Mouse (Mus musculus): ENCODE data around the gene Surf2. TPM values are rescaled to one million over a fixed set of nuclear protein-coding genes. Genes with fewer than 3 reads are reported as not detected.

Gene Surf2
- total and polyA plus RNA-seq, 3 experiments: 28.7 to 77.1 (median 43.9) TPM

DNA sequence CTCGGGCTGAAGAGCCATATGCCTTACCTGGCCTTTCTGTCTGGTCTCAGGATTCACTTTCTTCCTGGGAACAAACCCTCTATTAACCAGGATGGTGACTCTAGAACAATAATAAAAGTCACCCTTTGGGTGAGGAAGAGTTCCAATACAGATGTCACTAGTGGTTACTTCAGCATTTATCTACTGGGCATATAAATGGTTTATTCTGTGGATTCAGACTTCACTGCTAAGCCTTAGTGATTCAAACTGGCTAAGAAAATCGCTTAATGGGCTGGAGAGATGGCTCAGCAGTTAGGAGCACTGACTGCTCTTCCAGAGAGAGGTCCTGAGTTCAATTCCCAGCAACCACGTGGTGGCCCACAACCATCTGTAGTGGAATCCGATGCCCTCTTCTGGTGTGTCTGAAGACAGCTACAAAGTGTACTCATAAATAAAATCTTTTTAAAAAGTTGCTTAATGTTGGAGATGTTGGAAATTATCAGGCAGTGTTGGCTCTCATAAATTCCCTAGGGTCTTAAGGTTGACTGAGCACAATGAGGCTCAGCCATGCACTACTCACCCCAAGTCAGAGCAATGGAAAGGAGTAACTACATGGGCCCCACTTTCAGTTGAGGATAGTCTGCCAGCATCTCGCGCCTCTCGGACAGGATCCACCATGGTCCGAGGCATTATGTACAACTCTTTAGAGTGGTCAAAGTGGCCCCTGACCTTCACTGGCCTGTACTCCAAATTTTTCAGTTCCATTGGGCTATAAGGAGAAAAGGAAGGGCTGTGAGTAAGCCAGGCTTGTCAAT is 1.8 kb upstream of the Surf2 start:
- in situ Hi-C loops (cut with MboI; ENCODE audit: low pct_ligation_motif_present, low pct_unique_long_range_greater_than_20kb, low sequenced_read_pairs) (no loop called here), dilution Hi-C loops (cut with MboI; ENCODE audit: extremely low pct_ligation_motif_present, extremely low pct_unique_long_range_greater_than_20kb, low sequenced_read_pairs) (no loop called here)
- H3K79me2 ChIP-seq (replicated peaks; ENCODE audit: control insufficient read depth, extremely low read depth, insufficient read depth, poor library complexity, severe bottlenecking): peaks cover 77% of the 10 kb centered on the region
- peak; percentile 20; the same call in 1 of the 2 replicates for TF ChIP-seq NELFE (IDR thresholded peaks at IDR 0.05; ENCODE audit: low read depth, low read length)
- TF ChIP-seq PAX5 (IDR thresholded peaks at IDR 0.05; ENCODE audit: low read length): no peak
- no peak for TF ChIP-seq ZKSCAN1 (IDR thresholded peaks at IDR 0.05; ENCODE audit: borderline replicate concordance, low read depth, low read length)
- no peak for TF ChIP-seq USF1 (IDR thresholded peaks at IDR 0.05; ENCODE audit: low read depth, low read length)
- peak; percentile 96 for TF ChIP-seq POLR2AphosphoS2 (IDR thresholded peaks at IDR 0.05; ENCODE audit: low read depth, low read length)
- peak; percentile 37 for TF ChIP-seq POLR2A (IDR thresholded peaks at IDR 0.05; ENCODE audit: low read depth, low read length)
- no peak for TF ChIP-seq TBP (conservative IDR thresholded peaks at IDR 0.05; ENCODE audit: low read depth, low read length)
- no peak for TF ChIP-seq SMC3 (IDR thresholded peaks at IDR 0.05; ENCODE audit: low read depth, low read length)
- TF ChIP-seq CHD2 (IDR thresholded peaks at IDR 0.05; ENCODE audit: low read length): peak; percentile 68; the same call in 1 of the 2 replicates
- TF ChIP-seq MXI1 (IDR thresholded peaks at IDR 0.05; ENCODE audit: low read depth, low read length): peak; percentile 57
- TF ChIP-seq MAZ (IDR thresholded peaks at IDR 0.05; ENCODE audit: low read depth, low read length): no peak
- peak; percentile 81; the same call in 1 of the 2 replicates for TF ChIP-seq ZMIZ1 (IDR thresholded peaks at IDR 0.05; ENCODE audit: low read depth, low read length)
- TF ChIP-seq BHLHE40 (IDR thresholded peaks at IDR 0.05; ENCODE audit: low read depth, low read length): no peak
- TF ChIP-seq NRF1 (IDR thresholded peaks at IDR 0.05; ENCODE audit: low read depth, low read length): no peak
- 0 out of 2 replicates have a peak, but pooled peaks have one; percentile 18 for TF ChIP-seq MAFK (IDR thresholded peaks at IDR 0.05; ENCODE audit: insufficient replicate concordance, low read length)
- no peak for TF ChIP-seq RCOR1 (conservative IDR thresholded peaks at IDR 0.05; ENCODE audit: low read depth, low read length)
- no peak for TF ChIP-seq ELF1 (IDR thresholded peaks at IDR 0.05; ENCODE audit: low read depth, low read length)
- no peak for TF ChIP-seq UBTF (IDR thresholded peaks at IDR 0.05; ENCODE audit: low read depth, low read length)
- 0 out of 4 replicates have a peak, but pooled peaks of 1 of the 2 experiments have one; percentile 14 for TF ChIP-seq CTCF (conservative IDR thresholded peaks at IDR 0.05 in 1 of 2, IDR thresholded peaks at IDR 0.05 in 1 of 2; ENCODE audit: low read depth in 2 of 2, low read length in 2 of 2)
- TF ChIP-seq JUND (conservative IDR thresholded peaks at IDR 0.05; ENCODE audit: low read depth, low read length): no peak
- peak; percentile 86 for TF ChIP-seq MYC (IDR thresholded peaks at IDR 0.05; ENCODE audit: low read depth, low read length)
- TF ChIP-seq GABPA (IDR thresholded peaks at IDR 0.05; ENCODE audit: insufficient replicate concordance, low read depth, low read length): no peak
- TF ChIP-seq SIN3A (IDR thresholded peaks at IDR 0.05; ENCODE audit: low read length): peak; percentile 53; the same call in 1 of the 2 replicates
- no peak for TF ChIP-seq JUN (IDR thresholded peaks at IDR 0.05; ENCODE audit: insufficient read depth, low read depth, low read length)
- no peak for TF ChIP-seq TCF12 (IDR thresholded peaks at IDR 0.05; ENCODE audit: low read depth, low read length)
- TF ChIP-seq ZC3H11A (IDR thresholded peaks at IDR 0.05; ENCODE audit: low read depth, low read length): no peak
- no peak for TF ChIP-seq CHD1 (IDR thresholded peaks at IDR 0.05; ENCODE audit: low read depth, low read length)
- TF ChIP-seq HCFC1 (IDR thresholded peaks at IDR 0.05; ENCODE audit: low read depth, low read length): no peak
- TF ChIP-seq E2F4 (IDR thresholded peaks at IDR 0.05; ENCODE audit: insufficient replicate concordance, low read depth, low read length): no peak
- TF ChIP-seq IRF4 (IDR thresholded peaks at IDR 0.05; ENCODE audit: low read depth, low read length): no peak
- TF ChIP-seq MEF2A (IDR thresholded peaks at IDR 0.05; ENCODE audit: borderline replicate concordance, low read depth, low read length): 0 out of 2 replicates have a peak, but pooled peaks have one; percentile 15
- no peak for TF ChIP-seq USF2 (conservative IDR thresholded peaks at IDR 0.05; ENCODE audit: low read depth, low read length)
- TF ChIP-seq ZNF384 (IDR thresholded peaks at IDR 0.05; ENCODE audit: low read depth, low read length): no peak
- TF ChIP-seq MAX (IDR thresholded peaks at IDR 0.05; ENCODE audit: low read length): no peak; the same call in 1 of the 2 replicates
- TF ChIP-seq KAT2A (IDR thresholded peaks at IDR 0.05; ENCODE audit: insufficient replicate concordance, low read length): no peak
- TF ChIP-seq RAD21 (IDR thresholded peaks at IDR 0.05; ENCODE audit: low read depth, low read length): no peak
- TF ChIP-seq ETS1 (conservative IDR thresholded peaks at IDR 0.05; ENCODE audit: low read depth, low read length): no peak
- no peak for TF ChIP-seq EP300 (IDR thresholded peaks at IDR 0.05; ENCODE audit: low read length)
- H3K27me3 ChIP-seq (replicated peaks): no peaks in the 10 kb centered on the region
- H3K9me3 ChIP-seq (replicated peaks; ENCODE audit: low read length): no peaks in the 10 kb centered on the region
- DNase-seq (ENCODE audit: extremely low read depth): no peak
- H3K4me1 ChIP-seq (ENCODE audit: control insufficient read depth in 1 of 2, insufficient read depth in 2 of 2): peaks cover 17 to 54% of the 10 kb centered on the region in 2 experiments
- peak overlapping the region in 1 of 3 experiments; percentile 30 for H3K4me3 ChIP-seq (replicated peaks in 1 of 3; ENCODE audit: low read depth in 2 of 3, low read length in 2 of 3, poor library complexity in 1 of 3)
- no peak overlapping the region; the same call in 1 of the 2 replicates for H3K9ac ChIP-seq (ENCODE audit: insufficient read depth, low read depth)
- H3K36me3 ChIP-seq (replicated peaks in 1 of 2; ENCODE audit: control insufficient read depth in 1 of 2, insufficient read depth in 1 of 2, low read length in 1 of 2): peaks cover 49 to 60% of the 10 kb centered on the region in 2 experiments
- H3K4me2 ChIP-seq (ENCODE audit: insufficient read depth, low read depth, poor library complexity, severe bottlenecking): peak overlapping the region; percentile 89
- no peak overlapping the region; the same call in 1 of the 2 replicates for H3K27ac ChIP-seq (ENCODE audit: insufficient read depth, low read depth)

Measured in CH12.LX (cell line).